Mouse (Mus musculus) spleen, adult 2 months (tissue): ENCODE data around the gene Ptpn9. TPM values are rescaled to one million over a fixed set of nuclear protein-coding genes. Genes with fewer than 3 reads are reported as not detected.

Experiments used
- DNase-seq, 2 experiments: peaks; one replicate each; pipeline versions ENCODE4 v3.0.0 to v3.0.0-alpha.2; 2012 to 2021; ENCODE audit warnings: low spot score in 2 of 2, low read depth in 1 of 2
- H3K27ac ChIP-seq: fragments of 200-500 bp; 2 replicates; pipeline ENCODE4 v1.5.1; 2012; ENCODE audit warnings: low read length, inconsistent platforms; ENCODE audit not compliant: insufficient read depth
- H3K27me3 ChIP-seq: fragments of 200-500 bp; 2 replicates; pipeline ENCODE4 v1.6.1; 2012; ENCODE audit warnings: mild to moderate bottlenecking, moderate library complexity, low read length, inconsistent platforms; ENCODE audit not compliant: control insufficient read depth, insufficient read depth
- H3K36me3 ChIP-seq: fragments of 200-500 bp; 2 replicates; pipeline ENCODE4 v1.6.1; 2012; ENCODE audit warnings: mild to moderate bottlenecking, low read length, inconsistent platforms; ENCODE audit not compliant: control insufficient read depth, insufficient read depth
- H3K4me1 ChIP-seq: fragments of 200-500 bp; 2 replicates; pipeline ENCODE4 v1.6.1; 2011; ENCODE audit warnings: inconsistent platforms; ENCODE audit not compliant: control insufficient read depth, insufficient read depth, insufficient read length
- H3K4me3 ChIP-seq: fragments of 200-500 bp; 2 replicates; pipeline ENCODE4 v1.5.1; 2011; ENCODE audit warnings: mild to moderate bottlenecking, inconsistent platforms; ENCODE audit not compliant: insufficient read depth, insufficient read length; ENCODE audit errors: extremely low read depth
- CTCF ChIP-seq: fragments of 200-500 bp; IDR thresholded peaks from 2 replicates; pipeline ENCODE4 v1.5.1; 2011; ENCODE audit warnings: mild to moderate bottlenecking, inconsistent platforms; ENCODE audit not compliant: insufficient read depth, insufficient read length, insufficient replicate concordance; ENCODE audit errors: extremely low read depth
- POLR2A ChIP-seq: fragments of 200-500 bp; IDR thresholded peaks from 2 replicates; pipeline ENCODE4 v1.6.1; 2011; ENCODE audit warnings: low read depth, low read length, inconsistent platforms
- WGBS: fragments of 180-500 bp; shearing (Covaris S2); methylation state at CpG from one replicate; pipeline ENCODE4 v1.1.7; 2018; 5-methylcytosine and 5-hydroxymethylcytosine counted together
- polyA plus RNA-seq: library from polyadenylated mRNA; depleted of rRNA; stranded (reverse); fragments of >200 nt; gene quantifications from 2 replicates; pipeline ENCODE4 v1.2.3, GENCODE M21; 2012

The Ptpn9 gene
- polyA plus RNA-seq, 1 experiment = 13.1 TPM

GRCm38 (mm10) chr9:56956966-56957675 is 37.6 kb upstream of the Ptpn9 start:
- H3K4me3 ChIP-seq = no peak overlapping the region
- no peaks in the 10 kb centered on the region for H3K4me1 ChIP-seq
- H3K27ac ChIP-seq = no peak overlapping the region
- no peak for DNase-seq
- peaks cover 5% of the 10 kb centered on the region; the same call in 1 of the 2 replicates for H3K36me3 ChIP-seq
- no peaks in the 10 kb centered on the region for H3K27me3 ChIP-seq
- no peak for TF ChIP-seq CTCF
- WGBS = 84% methylated on average over 7 of the region's 7 CpGs

- H3K36me3 ChIP-seq = peaks cover 8% of the 10 kb centered on the region; the same call in 1 of the 2 replicates
- WGBS = 83% methylated on average over 2 of the region's 2 CpGs
- no peak overlapping the region for H3K4me3 ChIP-seq
- no peak overlapping the region for H3K27ac ChIP-seq
- TF ChIP-seq POLR2A (no peak), CTCF (no peak)
- H3K4me1 ChIP-seq = no peaks in the 10 kb centered on the region
- DNase-seq = no peak
- no peaks in the 10 kb centered on the region for H3K27me3 ChIP-seq
Measured at GRCm38 (mm10) chr9:56958689-56959088, 36.0 kb upstream of the Ptpn9 start.

- DNase-seq = no peak
- H3K27me3 ChIP-seq = no peaks in the 10 kb centered on the region
- no peak overlapping the region for H3K4me3 ChIP-seq
- H3K36me3 ChIP-seq = peaks cover 12% of the 10 kb centered on the region
- H3K27ac ChIP-seq = no peak overlapping the region
- no peaks in the 10 kb centered on the region for H3K4me1 ChIP-seq
- WGBS = 94% methylated on average over 3 of the region's 3 CpGs
- TF ChIP-seq CTCF = no peak
- TF ChIP-seq POLR2A = no peak
Measured at GRCm38 (mm10) chr9:56961591-56961990, 33.1 kb upstream of the Ptpn9 start.

- WGBS = 72% methylated on average over 2 of the region's 2 CpGs
- H3K27ac ChIP-seq = no peak overlapping the region
- peaks cover 2% of the 10 kb centered on the region; the same call in 1 of the 2 replicates for H3K4me1 ChIP-seq
- TF ChIP-seq CTCF = no peak
- TF ChIP-seq POLR2A = no peak
- no peak overlapping the region for H3K4me3 ChIP-seq
- no peaks in the 10 kb centered on the region for H3K27me3 ChIP-seq
- no peak for DNase-seq
- no peaks in the 10 kb centered on the region; the same call in 1 of the 2 replicates for H3K36me3 ChIP-seq
Measured at GRCm38 (mm10) chr9:56970158-56970557, 24.6 kb upstream of the Ptpn9 start.

GRCm38 (mm10) chr9:56973960-56974524 is 20.7 kb upstream of the Ptpn9 start:
- TF ChIP-seq POLR2A = no peak
- TF ChIP-seq CTCF = no peak
- H3K27ac ChIP-seq = no peak overlapping the region
- H3K4me1 ChIP-seq = peaks cover 4% of the 10 kb centered on the region; the same call in 1 of the 2 replicates
- DNase-seq = no peak
- peaks cover 4% of the 10 kb centered on the region for H3K36me3 ChIP-seq
- H3K27me3 ChIP-seq = no peaks in the 10 kb centered on the region
- WGBS = 82% methylated on average over 8 of the region's 8 CpGs
- H3K4me3 ChIP-seq = no peak overlapping the region

GRCm38 (mm10) chr9:56975199-56975598 is 19.5 kb upstream of the Ptpn9 start:
- no peak for DNase-seq
- TF ChIP-seq POLR2A (no peak), CTCF (no peak)
- H3K36me3 ChIP-seq = peaks cover 4% of the 10 kb centered on the region
- peaks cover 4% of the 10 kb centered on the region; the same call in 1 of the 2 replicates for H3K4me1 ChIP-seq
- no peaks in the 10 kb centered on the region for H3K27me3 ChIP-seq
- H3K4me3 ChIP-seq = no peak overlapping the region
- 14% methylated on average over 3 of the region's 3 CpGs for WGBS
- no peak overlapping the region for H3K27ac ChIP-seq

- DNase-seq = no peak
- WGBS = 93% methylated on average over 6 of the region's 6 CpGs
Measured at GRCm38 (mm10) chr9:56980186-56980585, 14.5 kb upstream of the Ptpn9 start.

More at GRCm38 (mm10) chr9:56980186-56980585, 14.5 kb upstream of the Ptpn9 start:
- Histone ChIP-seq H3K27me3 (no peaks in the 10 kb centered on the region), H3K4me3 (no peak overlapping the region), H3K27ac (no peak overlapping the region), H3K36me3 (peaks cover 14% of the 10 kb centered on the region), H3K4me1 (peaks cover 3% of the 10 kb centered on the region; the same call in 1 of the 2 replicates)
- no peak for TF ChIP-seq POLR2A
